Mouse (Mus musculus): ENCODE data around the gene Itpr3. TPM values are rescaled to one million over a fixed set of nuclear protein-coding genes. Genes with fewer than 3 reads are reported as not detected.

Itpr3 gene
- polyA plus RNA-seq, 1 experiment from 2014 or later, result 0.82 TPM

GRCm38 (mm10) chr17:27130246-27130645 is 73.1 kb downstream of the Itpr3 start:
- no peaks in the 10 kb centered on the region for H3K36me3 ChIP-seq
- 47% methylated on average over 9 of the region's 9 CpGs for WGBS
- H3K4me1 ChIP-seq, result peaks cover 80% of the 10 kb centered on the region
- H3K9me3 ChIP-seq (replicated peaks), result no peaks in the 10 kb centered on the region
- H3K4me3 ChIP-seq (replicated peaks), result no peak overlapping the region
- H3K27me3 ChIP-seq (replicated peaks), result 0 out of 2 replicates have a peak, but pooled peaks cover 6% of the 10 kb centered on the region
- 0 out of 2 replicates have a peak overlapping the region, but pooled peaks have one; percentile 18 for H3K9ac ChIP-seq (replicated peaks)
- ATAC-seq (ENCODE audit: low FRiP score), result no peak
- H3K4me2 ChIP-seq, result peak overlapping the region; percentile 5; the same call in 1 of the 2 replicates
- 0 out of 2 replicates have a peak overlapping the region, but pooled peaks have one; percentile 23 for H3K27ac ChIP-seq (replicated peaks)

DNA sequence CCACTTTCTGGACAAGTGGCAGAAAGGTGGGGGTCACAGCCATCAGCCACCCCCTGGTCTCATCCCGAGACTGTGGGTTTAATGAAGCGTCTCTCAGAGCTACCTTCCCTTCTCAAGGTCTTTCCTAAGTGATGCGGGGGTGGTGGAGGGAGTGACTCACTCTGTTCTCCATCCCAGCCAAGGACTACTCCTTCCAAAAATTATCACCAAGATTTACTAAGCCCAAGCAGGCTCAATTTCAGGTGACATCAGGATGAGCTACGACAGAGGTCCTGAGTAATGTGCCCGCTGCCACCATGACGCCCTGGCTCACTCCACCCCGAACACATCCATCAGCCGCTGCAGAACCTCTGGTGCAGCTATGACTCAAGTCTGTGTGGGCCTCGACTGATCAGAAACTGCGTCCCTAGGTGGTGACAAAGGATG is 74.1 kb downstream of the Itpr3 start:
- no peaks in the 10 kb centered on the region for H3K9me3 ChIP-seq (replicated peaks)
- H3K27me3 ChIP-seq (replicated peaks), result 0 out of 2 replicates have a peak, but pooled peaks cover 6% of the 10 kb centered on the region
- H3K9ac ChIP-seq (replicated peaks), result no peak overlapping the region
- H3K4me1 ChIP-seq, result peaks cover 77% of the 10 kb centered on the region
- H3K4me3 ChIP-seq (replicated peaks), result no peak overlapping the region
- ATAC-seq (ENCODE audit: low FRiP score), result no peak
- no peaks in the 10 kb centered on the region for H3K36me3 ChIP-seq
- WGBS, result 79% methylated on average over 10 of the region's 10 CpGs
- H3K27ac ChIP-seq (replicated peaks), result no peak overlapping the region
- no peak overlapping the region for H3K4me2 ChIP-seq

GRCm38 (mm10) chr17:27132238-27132637 is 75.1 kb downstream of the Itpr3 start:
- no peak for ATAC-seq (ENCODE audit: low FRiP score)
- Histone ChIP-seq H3K9ac (replicated peaks) (no peak overlapping the region), H3K36me3 (no peaks in the 10 kb centered on the region), H3K4me3 (replicated peaks) (no peak overlapping the region), H3K27me3 (replicated peaks) (0 out of 2 replicates have a peak, but pooled peaks cover 6% of the 10 kb centered on the region), H3K27ac (replicated peaks) (no peak overlapping the region), H3K9me3 (replicated peaks) (no peaks in the 10 kb centered on the region), H3K4me2 (no peak overlapping the region; the same call in 1 of the 2 replicates), H3K4me1 (peaks cover 69% of the 10 kb centered on the region)
- WGBS, result 90% methylated on average over 10 of the region's 10 CpGs

GRCm38 (mm10) chr17:27133551-27134141 is 76.5 kb downstream of the Itpr3 start, which contains the start of gene Uqcc2:
TSS of gene Uqcc2 (minus strand) at chr17:27133916.
- no peaks in the 10 kb centered on the region for H3K9me3 ChIP-seq (replicated peaks)
- under 1% methylated on average over 46 of the region's 46 CpGs for WGBS
- ATAC-seq (ENCODE audit: low FRiP score), result peak; percentile 91
- no peaks in the 10 kb centered on the region for H3K36me3 ChIP-seq
- H3K4me3 ChIP-seq (replicated peaks), result peak within 1 kb of the TSS; percentile 70
- 0 out of 2 replicates have a peak, but pooled peaks cover 3% of the 10 kb centered on the region for H3K27me3 ChIP-seq (replicated peaks)
- H3K9ac ChIP-seq (replicated peaks), result peak within 1 kb of the TSS; percentile 78
- H3K4me1 ChIP-seq, result peaks cover 63% of the 10 kb centered on the region
- H3K4me2 ChIP-seq, result peak within 1 kb of the TSS; percentile 58
- H3K27ac ChIP-seq (replicated peaks), result peak within 1 kb of the TSS; percentile 94

DNA sequence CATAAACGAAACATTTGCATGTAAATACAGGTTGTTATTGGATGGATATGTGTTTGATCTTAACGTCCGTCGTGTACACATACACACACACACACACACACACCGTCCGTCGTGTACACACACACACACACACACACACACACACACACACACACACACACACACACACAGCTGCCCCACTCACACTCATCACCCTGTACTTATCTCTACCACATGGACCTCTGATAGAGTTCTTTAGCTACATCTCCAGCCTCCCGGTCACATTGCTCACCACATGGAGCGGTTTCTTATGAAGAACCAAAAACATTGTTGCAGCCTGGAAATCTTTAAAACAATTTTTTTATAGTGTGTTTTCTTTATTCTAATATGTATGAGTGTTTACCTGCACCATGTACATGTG is 77.1 kb downstream of the Itpr3 start:
- Histone ChIP-seq H3K27me3 (replicated peaks) (0 out of 2 replicates have a peak, but pooled peaks cover 3% of the 10 kb centered on the region), H3K27ac (replicated peaks) (peak overlapping the region; percentile 94), H3K4me1 (peaks cover 66% of the 10 kb centered on the region), H3K9me3 (replicated peaks) (no peaks in the 10 kb centered on the region), H3K4me2 (peak overlapping the region; percentile 58), H3K4me3 (replicated peaks) (peak overlapping the region; percentile 70), H3K9ac (replicated peaks) (peak overlapping the region; percentile 78), H3K36me3 (no peaks in the 10 kb centered on the region)
- WGBS, result 29% methylated on average over 7 of the region's 9 CpGs
- ATAC-seq (ENCODE audit: low FRiP score), result peak; percentile 8; the same call in 1 of the 2 replicates

DNA sequence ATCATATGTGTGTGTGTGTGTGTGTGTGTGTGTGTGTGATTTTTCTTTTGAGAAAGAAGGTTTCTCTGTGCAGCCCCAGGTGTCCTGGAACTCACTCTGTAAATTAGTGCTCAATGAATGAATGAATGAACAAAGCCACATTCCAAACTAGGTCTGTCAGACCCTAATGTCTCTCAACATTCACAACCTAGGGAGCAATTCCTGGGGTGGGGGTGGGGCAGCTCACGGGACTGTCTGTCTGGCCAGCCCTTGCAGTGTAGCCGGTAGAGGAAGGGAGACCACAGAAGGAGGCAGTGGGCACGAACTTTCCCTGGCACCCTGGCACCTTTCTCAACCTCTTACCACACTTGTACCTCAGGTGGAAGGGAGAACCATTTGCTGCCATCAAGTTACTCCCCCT is 77.6 kb downstream of the Itpr3 start:
- WGBS, result 17% methylated on average over 3 of the region's 3 CpGs

GRCm38 (mm10) chr17:27138396-27138795 is 81.3 kb downstream of the Itpr3 start:
- Histone ChIP-seq H3K4me1 (peaks cover 50% of the 10 kb centered on the region), H3K36me3 (no peaks in the 10 kb centered on the region), H3K4me2 (no peak overlapping the region), H3K9ac (replicated peaks) (no peak overlapping the region), H3K9me3 (replicated peaks) (no peaks in the 10 kb centered on the region), H3K27ac (replicated peaks) (peak overlapping the region; percentile 37; the same call in 1 of the 2 replicates), H3K4me3 (replicated peaks) (no peak overlapping the region), H3K27me3 (replicated peaks) (no peaks in the 10 kb centered on the region)
- WGBS, result 38% methylated on average over 9 of the region's 9 CpGs
- ATAC-seq (ENCODE audit: low FRiP score), result no peak

More for the DNA sequence above, 77.6 kb downstream of the Itpr3 start:
- Histone ChIP-seq H3K27me3 (replicated peaks) (0 out of 2 replicates have a peak, but pooled peaks cover 3% of the 10 kb centered on the region), H3K4me3 (replicated peaks) (no peak overlapping the region), H3K4me2 (no peak overlapping the region), H3K9me3 (replicated peaks) (no peaks in the 10 kb centered on the region), H3K27ac (replicated peaks) (no peak overlapping the region), H3K9ac (replicated peaks) (no peak overlapping the region), H3K36me3 (no peaks in the 10 kb centered on the region), H3K4me1 (peaks cover 66% of the 10 kb centered on the region)
- no peak for ATAC-seq (ENCODE audit: low FRiP score)

GRCm38 (mm10) chr17:27139304-27139703 is 82.2 kb downstream of the Itpr3 start:
- H3K4me3 ChIP-seq (replicated peaks), result no peak overlapping the region
- H3K27ac ChIP-seq (replicated peaks), result peak overlapping the region; percentile 37
- ATAC-seq (ENCODE audit: low FRiP score), result no peak
- no peaks in the 10 kb centered on the region for H3K9me3 ChIP-seq (replicated peaks)
- peaks cover 52% of the 10 kb centered on the region for H3K4me1 ChIP-seq
- no peak overlapping the region for H3K4me2 ChIP-seq
- H3K27me3 ChIP-seq (replicated peaks), result no peaks in the 10 kb centered on the region
- H3K9ac ChIP-seq (replicated peaks), result no peak overlapping the region
- H3K36me3 ChIP-seq, result no peaks in the 10 kb centered on the region
- 22% methylated on average over 7 of the region's 7 CpGs for WGBS

- no peak overlapping the region; the same call in 1 of the 2 replicates for H3K27ac ChIP-seq (replicated peaks)
- ATAC-seq (ENCODE audit: low FRiP score), result no peak
- no peaks in the 10 kb centered on the region for H3K36me3 ChIP-seq
- H3K9me3 ChIP-seq (replicated peaks), result no peaks in the 10 kb centered on the region
- H3K9ac ChIP-seq (replicated peaks), result no peak overlapping the region
- H3K4me2 ChIP-seq, result no peak overlapping the region
- WGBS, result 31% methylated on average over 9 of the region's 9 CpGs
- no peak overlapping the region for H3K4me3 ChIP-seq (replicated peaks)
- H3K27me3 ChIP-seq (replicated peaks), result no peaks in the 10 kb centered on the region
- peaks cover 51% of the 10 kb centered on the region for H3K4me1 ChIP-seq
These were observed 83.2 kb downstream of the Itpr3 start for GRCm38 (mm10) chr17:27140262-27140661.

- 48% methylated on average over 10 of the region's 10 CpGs for WGBS
- Histone ChIP-seq H3K4me1 (peaks cover 63% of the 10 kb centered on the region), H3K27ac (replicated peaks) (no peak overlapping the region), H3K27me3 (replicated peaks) (no peaks in the 10 kb centered on the region), H3K4me2 (no peak overlapping the region; the same call in 1 of the 2 replicates), H3K9ac (replicated peaks) (no peak overlapping the region), H3K4me3 (replicated peaks) (no peak overlapping the region), H3K9me3 (replicated peaks) (no peaks in the 10 kb centered on the region), H3K36me3 (no peaks in the 10 kb centered on the region)
- ATAC-seq (ENCODE audit: low FRiP score), result no peak
These were observed 84.9 kb downstream of the Itpr3 start for GRCm38 (mm10) chr17:27141971-27142450.

DNA sequence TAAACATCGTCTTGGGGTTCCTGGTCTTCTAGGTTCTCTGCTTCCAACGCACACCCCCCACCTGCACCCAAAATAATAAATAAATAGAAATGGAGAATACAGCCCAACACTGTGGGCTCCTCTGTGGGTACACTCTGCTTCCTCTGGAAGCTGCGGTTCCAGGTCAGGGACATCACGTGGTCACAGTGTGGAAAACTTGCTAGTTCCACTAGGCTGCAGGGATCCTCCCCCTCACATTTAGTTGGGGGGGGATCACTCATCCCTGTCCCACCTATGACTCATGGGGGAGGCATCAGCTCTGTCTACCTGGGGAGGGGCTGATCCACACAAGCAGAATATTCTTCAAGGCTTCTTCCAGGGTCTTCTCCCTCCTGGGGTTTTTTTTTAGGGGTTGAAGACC is 87.0 kb downstream of the Itpr3 start:
- Histone ChIP-seq H3K27ac (replicated peaks) (no peak overlapping the region), H3K27me3 (replicated peaks) (no peaks in the 10 kb centered on the region), H3K4me1 (peaks cover 61% of the 10 kb centered on the region), H3K36me3 (no peaks in the 10 kb centered on the region), H3K4me2 (no peak overlapping the region), H3K9ac (replicated peaks) (no peak overlapping the region), H3K9me3 (replicated peaks) (no peaks in the 10 kb centered on the region), H3K4me3 (replicated peaks) (no peak overlapping the region)
- no peak for ATAC-seq (ENCODE audit: low FRiP score)
- 70% methylated on average over 4 of the region's 4 CpGs for WGBS

Data from neural tube, embryonic 15.5 days (tissue).